Mouse (Mus musculus) brain, adult 2 months (tissue): ENCODE results near the gene 4930524B15Rik.
"Not testable (repeated sequence)": the region's sequence is repeated elsewhere in the genome, so short reads cannot be mapped to it uniquely, and the experiment has no call there.

Source experiments
- DNase-seq: peaks from one replicate; pipeline ENCODE4 v3.0.0; 2011; ENCODE audit warnings: low read depth, low spot score

4930524B15Rik gene

DNA sequence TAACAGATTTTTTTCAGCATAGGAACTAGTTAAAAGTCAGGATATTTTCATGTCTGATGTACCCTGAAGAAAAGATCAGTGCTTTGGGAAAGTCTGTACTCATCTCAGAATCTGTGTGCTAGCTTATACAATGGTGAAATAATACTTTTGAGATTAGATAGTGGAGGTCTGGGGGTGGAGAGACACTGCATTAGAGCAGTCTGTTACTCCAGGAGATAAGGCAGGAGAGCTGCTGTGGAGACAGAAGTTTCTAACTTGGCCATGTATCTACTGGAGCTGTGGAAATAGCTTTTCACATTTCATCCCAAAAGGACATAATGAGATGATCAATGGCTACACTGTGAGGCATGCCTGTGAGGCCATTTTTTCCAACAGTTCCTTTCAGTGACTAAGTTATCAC, 17.9 kb downstream of the 4930524B15Rik start:
- DNase-seq: no peak

DNA sequence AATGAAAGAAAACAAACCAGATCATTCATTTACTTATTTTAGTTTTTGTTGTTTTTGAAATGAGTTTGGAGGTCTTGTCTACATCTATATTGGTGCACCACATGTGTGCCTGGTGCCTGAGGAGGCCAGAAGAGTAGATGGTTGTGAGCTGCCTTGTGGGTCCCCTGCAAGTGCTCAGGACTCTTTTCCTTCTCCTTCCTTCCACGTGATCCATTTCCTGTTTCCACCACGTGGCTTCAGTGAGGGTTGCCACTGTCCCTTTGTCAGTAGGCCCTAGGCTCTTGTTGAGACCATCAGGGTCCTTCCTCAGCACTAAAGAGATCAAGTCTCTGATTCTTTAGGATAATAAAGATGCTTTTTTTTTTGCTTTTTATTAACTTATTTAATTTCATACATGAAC, 19.4 kb downstream of the 4930524B15Rik start:
- DNase-seq: no peak

DNA sequence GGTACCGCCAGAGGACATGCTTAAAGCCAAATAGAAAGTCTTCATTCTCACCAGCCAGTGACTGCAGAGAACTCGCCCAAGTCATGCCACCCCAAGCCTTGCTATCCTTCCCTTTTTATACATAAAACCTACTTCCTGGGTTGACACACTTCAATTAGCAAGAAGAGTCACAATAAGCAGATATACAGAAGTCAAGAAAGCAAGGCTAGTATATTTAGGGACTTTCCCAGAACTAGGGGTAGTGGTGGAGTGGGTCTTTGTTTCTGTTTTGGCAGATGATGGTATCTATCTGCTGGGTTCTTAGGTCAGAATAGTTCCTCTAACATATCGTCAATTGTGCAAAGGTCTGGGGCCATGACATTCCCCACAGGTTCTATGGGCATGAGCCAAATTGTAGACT, 27.1 kb downstream of the 4930524B15Rik start:
- DNase-seq: no peak

DNA sequence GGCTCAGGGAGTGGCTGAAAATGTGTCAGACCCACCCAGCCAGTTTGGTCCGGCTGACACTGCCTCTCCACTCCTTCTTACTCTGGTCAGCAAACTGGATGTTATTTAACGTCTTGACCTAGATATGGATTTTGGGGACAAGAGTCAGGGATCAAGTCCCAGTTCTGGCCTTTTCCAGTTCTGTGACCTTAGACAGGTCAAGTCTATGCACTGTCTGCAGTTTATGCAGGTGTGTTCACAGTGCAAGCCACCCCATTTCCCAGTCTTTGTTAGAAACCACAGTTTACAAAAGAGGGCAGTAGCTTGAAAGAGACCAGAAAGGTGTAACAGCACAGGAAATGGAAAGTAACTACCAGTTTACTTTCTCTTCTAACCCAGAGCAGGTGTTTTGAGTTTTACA, 34.3 kb downstream of the 4930524B15Rik start:
- no peak for DNase-seq

DNA sequence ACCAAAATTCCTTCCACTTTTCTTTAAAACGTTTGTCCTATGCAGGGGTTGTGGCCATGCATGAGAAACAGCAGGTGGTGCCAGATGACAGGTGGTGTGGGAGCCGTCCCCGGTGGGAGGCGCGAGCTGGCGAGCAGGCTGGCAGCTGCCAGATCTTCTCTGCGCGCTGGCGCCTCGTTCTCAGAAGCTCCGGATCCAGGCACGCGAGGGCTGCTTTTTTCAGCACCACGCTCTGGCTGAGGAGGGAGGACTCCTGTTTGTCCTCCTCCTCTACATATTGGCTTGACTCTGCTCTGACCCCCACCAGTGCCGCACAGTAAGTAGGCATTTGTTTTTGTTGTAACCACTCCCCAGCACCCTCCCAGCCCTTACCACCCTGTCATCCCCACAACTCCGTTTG, 34.9 kb downstream of the 4930524B15Rik start, which contains the start of gene Nsg2:
Nsg2 (plus strand) TSS at position 183 of the 400 bp plus-strand sequence.
- peak; percentile 96 for DNase-seq

DNA sequence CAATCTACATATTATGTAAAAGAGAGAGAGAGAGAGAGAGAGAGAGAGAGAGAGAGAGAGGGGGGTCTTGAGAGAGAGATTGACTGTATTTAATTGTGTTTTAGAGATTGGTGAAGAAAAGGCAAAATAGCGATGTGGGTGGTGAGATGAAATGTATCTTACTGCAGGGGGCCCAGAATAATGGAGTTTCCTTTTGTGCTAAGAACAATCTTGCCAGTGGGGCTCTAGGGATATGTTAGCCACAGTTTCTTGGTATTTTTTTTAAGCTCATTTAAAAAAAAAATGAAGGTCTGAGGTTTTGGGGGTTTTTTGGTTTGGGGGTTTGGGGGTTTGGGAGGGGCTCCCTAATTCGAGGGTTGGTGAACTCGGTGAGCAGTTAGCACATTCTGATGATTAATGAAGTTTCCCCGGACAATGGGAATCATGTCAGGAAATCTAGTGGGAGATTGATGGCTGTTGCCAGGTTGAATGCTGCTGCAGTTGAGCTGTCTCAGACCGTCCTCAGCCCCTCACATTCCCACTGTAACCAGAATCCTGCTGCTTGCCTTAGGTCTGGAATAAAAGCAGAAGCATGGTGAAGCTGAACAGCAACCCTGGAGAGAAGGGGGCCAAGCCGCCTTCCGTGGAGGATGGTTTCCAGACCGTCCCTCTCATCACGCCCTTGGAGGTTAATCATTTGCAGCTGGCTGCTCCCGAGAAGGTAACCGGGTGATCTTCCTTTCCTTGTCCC, 36.0 kb downstream of the 4930524B15Rik start:
- peak; percentile 40 for DNase-seq

DNA sequence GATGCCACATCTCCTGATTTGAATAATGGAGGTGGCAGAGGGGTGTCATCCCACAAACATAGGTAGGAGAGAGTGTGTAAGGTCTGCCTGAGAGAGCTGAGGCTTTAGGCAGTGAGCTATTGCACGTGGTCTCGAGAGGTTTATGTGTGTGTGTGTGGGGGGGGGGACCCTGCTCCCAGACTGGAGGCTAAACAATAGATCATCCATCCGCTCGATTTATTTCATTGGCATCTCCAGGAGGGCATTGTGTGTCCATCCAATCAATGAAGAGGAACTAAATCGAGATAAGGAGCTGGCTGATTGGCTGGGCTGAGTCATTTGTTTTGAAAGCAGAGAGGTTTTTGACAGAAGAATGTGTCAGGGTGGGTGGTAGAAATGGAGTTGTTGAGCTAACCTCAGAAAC, 37.3 kb downstream of the 4930524B15Rik start:
- peak; percentile 85 for DNase-seq

DNA sequence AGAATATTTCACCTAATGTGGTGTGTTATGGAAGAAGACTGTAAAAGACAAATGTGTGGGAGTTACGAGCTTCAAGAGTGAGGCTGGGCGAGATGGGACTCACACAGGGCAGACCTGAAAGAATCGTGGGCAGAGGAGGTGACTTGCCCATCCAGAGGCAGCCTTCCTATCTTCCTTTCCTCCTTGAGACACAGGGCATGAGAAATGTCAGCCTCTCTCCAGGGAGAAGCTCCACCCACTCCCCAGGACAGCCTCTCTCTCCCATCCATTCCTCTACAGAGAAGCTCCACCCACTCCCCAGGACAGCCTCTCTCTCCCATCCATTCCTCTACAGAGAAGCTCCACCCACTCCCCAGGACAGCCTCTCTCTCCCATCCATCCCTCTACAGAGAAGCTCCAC, 42.7 kb downstream of the 4930524B15Rik start:
- DNase-seq: not testable (repeated sequence)

DNA sequence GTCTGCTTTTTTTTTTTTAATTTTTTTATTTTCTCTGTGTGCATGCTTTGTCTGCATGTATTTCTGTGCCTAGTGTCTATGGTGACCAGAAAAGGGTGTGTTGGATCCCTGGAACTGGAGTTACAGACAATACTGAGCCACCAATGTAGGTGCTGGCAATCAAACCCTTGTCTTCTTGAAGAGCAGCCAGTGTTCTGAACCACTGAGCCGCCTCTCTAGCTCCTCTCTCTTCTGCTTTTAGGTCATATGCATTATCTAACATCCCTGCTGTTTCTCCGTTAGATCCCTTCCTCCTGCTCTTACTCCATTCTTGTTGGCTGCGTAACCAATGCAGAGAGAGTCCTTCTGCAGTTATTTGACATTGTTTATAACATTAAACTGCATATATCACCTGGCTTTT, 43.5 kb downstream of the 4930524B15Rik start:
- peak; percentile 75 for DNase-seq

DNA sequence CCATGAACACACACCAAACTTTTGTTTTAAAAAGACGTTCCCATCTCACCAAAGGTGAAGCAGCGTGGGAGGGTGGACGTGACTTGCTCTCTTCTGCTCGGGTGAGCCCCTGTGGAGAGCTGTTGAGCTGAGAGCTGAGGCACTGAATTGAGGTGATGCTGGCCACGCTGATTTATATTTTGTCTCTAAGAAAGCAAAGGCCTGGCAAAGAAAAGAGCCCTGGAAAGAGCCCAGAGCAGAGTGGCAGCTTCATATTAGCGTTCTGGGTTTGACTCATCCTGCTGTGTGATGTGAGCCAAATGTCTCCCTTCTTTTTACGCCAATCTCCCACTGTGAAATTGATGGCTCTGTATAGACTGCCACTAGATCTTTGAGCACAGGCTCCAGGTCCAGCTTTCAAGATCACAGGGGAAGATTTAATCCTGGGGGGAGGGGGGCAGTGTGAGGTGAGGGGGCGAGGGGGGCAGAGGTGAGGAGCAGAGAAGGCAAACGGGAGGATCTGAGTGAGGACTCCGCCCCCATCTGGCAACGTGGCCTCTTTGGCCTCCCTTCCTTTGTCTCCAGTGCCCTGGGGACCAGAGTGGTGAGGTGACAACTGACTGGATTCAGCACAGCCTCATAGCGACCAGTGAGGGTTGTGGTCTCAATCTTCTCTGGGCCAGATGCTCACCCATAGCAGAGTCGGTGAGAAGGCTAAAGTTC, 44.7 kb downstream of the 4930524B15Rik start:
- DNase-seq: peak; percentile 80

DNA sequence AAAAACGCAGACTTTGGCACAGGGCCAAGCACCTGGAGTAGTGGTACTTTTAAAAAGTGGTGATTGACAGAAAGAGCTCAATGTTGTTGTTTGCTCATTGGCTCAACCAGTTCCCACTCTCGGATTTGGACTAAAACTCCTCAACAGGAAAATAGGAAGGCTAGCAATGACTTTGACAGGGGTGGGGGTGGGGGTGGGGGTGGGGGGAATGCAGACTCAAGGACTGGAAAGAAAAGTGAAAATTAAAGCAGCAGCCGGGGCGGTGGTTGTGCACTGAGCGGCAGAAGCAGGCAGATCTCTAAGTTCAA, 45.2 kb downstream of the 4930524B15Rik start:
- no peak for DNase-seq

DNA sequence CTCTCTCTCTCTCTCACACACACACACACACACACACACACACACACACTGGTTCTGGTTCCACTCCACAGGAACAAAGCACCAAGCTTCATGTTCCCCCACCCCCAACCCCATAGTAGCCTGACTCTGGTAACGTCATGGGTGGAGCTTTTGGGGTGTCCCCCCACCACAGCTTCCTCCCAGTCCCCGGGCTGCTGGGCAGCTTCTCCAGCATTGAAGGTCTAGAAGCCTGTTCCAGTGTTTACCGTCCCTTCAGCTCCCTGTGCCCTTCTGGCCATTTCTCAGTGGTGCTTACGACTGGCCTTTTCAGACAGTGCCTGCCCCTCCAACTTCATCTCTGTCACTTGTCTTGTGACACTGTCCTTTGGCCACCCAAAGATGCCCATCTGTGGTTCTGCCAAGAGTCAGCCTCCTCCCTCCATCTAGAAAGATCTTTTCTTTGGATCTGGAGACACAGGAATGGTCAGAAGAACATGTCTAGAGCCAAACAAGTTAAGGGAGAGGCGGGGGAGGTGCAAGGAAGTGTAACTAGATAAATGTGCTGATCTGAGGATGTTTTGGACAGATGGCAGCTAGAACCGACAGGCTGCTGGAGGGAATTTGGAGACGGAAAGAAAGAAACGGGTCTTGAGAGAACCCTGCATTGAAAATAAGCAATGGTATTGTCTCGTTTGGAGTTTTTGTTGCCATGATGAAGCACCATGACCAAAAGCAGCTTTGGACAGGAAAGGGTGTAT, 46.6 kb downstream of the 4930524B15Rik start:
- DNase-seq: peak; percentile 79

DNA sequence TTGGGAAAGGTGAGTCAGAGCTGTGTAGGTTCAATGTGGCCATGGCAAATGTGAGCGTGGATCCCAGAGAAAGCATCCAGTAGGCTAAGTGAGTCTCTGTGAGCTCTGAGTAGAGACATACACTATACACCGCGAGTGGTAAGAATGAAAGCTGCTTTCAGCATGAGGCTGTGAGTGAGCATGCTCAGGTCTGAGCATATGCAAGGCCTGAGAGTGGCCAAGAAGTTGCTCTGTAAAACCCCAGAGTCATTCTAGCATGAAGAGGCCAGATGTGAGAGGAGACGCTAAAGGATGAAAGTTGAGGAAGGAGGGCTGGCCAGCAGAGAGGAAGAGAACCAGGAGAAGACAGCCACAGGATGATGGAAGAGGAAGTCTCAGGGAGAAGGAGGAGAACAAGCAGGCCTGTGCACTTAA, 47.6 kb downstream of the 4930524B15Rik start:
- DNase-seq: no peak

DNA sequence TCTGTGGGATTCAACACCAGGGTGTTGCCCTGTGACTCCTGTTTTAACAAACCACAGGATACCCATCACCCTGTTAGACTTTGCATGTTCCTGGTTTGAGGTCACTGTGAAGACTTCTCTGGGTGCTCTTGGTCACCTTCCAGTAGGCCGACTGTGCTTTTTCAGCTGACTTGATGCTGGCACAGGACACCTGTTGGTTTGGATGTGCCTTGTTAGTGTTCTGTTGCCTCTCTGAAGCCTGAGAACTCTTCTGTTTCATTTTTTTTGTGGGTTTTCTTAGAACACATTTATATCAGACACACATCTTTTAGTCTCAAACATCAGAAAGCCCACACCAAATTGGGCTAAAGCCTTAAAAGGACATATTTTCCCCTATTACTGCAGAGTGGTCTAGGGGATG, 48.2 kb downstream of the 4930524B15Rik start:
- no peak for DNase-seq

DNA sequence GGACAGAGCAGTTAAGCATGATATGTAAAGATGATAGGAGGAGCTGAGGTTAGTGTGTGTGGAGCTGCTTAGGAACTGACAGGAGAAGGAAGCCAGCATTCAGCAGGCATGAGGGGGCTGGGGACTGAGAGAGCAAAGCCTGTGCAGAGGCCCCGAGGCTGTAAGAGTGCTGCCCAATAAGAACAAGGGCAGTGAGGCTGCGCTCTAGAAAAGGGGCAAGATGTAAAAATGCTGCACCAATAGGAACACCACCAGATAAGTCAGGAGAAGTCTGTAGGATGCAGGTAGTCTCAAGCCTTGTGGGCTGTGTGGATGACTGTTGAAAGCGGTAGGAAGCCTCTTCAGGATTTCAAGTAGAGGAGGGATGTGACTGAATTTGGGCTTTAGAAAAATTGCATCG, 52.8 kb downstream of the 4930524B15Rik start:
- DNase-seq: peak; percentile 78

DNA sequence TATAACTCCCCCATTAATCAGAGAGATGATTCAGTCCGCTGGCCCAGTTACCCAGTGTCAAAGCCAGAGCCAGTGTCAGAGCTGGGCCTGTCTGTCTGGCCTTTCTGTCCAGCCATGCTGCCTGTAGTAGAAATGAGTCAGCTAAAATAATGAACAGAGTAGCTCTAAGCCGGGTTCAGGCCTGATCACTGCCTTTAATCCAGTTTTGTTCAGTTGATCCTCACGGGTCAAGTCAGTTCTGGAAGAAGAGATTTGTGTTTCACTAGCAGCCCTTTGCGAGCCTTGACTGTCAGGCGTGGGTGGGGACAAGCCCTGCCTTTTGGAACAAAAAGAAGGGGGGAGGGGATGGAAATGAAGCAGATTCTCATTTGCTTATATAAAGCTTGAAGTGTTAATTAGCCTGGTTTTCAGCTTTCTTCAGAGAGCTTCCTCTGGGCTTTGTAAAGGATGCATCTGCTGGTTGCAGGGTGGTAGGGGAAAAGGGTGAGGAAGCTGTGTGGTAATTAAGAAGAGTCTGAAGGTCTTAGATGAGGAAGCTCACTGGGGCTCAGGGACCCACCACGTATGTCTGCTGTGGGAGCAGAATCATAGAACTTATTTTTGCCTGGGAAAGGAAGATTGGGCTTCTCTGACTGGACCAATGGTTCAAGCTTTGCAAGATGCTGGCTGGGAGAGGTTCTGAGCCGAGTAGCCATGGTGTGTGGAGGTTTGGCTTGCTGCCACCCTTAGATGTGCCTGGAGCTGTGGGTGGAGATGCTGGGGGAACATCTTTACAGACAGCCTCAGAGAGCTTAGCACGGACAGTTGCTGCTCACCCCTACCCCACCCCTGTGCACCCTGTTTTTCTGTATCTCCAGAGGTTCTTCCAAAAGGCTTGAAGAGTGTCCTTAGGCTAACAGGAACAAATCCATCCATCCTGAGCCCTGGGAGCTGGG, 54.9 kb downstream of the 4930524B15Rik start:
- DNase-seq: peak; percentile 88

DNA sequence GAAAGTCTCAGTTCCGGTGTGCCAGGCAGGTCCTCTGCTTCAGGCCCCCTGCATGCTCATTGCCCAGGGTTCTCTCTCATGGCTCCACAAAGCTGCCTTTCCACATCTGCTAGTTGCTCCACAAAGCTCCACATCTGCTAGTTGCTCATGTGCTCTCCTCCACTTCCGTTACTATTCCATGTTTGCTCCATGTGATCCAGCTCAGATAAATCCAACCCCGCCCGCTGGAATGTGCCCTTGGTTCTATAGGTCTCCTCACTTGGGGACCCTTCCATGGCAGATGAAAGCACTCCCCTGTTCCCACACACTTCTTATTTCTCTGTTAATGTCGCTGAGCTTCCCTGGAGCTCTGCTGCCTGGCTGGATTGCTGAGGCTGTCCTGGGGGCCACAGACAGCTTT, 61.2 kb downstream of the 4930524B15Rik start:
- DNase-seq: no peak

DNA sequence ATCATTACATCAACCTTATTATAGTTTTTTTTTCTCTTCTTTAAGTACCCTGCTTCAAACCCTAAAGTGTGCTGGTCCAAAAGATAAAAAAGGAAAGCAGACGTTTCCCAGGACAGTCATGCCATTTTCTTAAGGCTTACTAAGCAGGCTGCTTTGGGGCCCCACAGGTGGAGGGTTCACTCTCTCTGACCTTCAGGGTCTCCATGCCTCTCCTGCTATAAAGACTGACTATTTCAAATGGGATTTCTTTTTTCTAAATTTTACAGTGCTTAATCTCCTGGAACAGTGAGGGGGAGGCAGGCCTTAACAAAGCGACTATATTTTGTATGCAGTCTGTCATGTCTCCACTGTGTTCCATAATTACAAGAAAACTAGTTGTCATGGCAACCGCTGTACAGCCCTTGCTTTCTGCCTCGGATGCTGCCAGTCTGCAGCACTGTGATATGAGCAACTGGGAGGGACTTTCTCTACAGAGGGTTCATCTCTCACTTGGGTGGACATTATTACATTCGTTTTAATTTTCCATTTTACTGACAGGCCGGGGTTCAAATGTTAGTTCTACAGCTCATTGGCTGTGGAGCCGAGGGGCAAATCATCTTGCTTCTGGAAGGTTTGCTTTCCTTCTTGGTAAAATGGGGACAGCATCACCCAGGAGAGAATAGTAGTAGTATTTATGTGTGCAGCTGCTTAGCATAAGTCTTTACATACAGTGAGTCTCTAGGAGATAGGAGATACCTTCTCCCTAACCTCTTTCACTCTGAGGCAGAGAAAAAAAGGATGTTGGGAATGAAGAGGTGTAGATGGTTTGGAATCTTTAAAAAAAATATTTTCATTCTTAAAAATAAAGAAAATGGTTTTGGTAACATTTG, 62.3 kb downstream of the 4930524B15Rik start:
- peak; percentile 87 for DNase-seq

DNA sequence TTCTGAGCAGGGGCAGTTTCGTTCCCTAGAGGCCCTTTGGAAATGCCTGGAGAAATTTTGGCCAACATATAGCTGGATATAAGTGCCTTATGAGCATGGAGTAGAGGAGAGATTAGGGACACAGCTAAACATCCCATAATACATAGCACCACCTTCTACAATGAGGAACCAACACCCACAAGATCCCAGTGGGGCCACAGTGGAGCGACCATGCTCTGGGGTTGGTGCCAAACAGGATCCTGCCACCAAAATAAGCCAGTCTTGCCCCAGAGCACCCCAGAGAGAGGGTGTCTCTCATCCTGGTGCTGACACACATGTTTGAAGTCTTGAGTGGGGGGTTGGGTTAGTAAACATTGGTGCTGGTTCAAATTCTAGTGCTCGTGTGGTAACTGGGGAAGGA, 63.2 kb downstream of the 4930524B15Rik start:
- no peak for DNase-seq
